Mouse (Mus musculus): ENCODE measurements around the gene Setd1b. TPM values are rescaled to one million over a fixed set of nuclear protein-coding genes. Genes with fewer than 3 reads are reported as not detected.

Gene Setd1b
- polyA plus RNA-seq, 1 experiment from 2014 or later, result 10.4 TPM

- H3K27me3 ChIP-seq, result no peaks in the 10 kb centered on the region
- peak overlapping the region; percentile 88 for H3K4me3 ChIP-seq
- H3K27ac ChIP-seq, result peak overlapping the region; percentile 100
- H3K9me3 ChIP-seq, result no peaks in the 10 kb centered on the region
- peak; percentile 36; the same call in 1 of the 2 replicates for ATAC-seq (ENCODE audit: insufficient number of reproducible peaks, low FRiP score, low TSS enrichment, low read depth)
- 0 out of 2 replicates have a peak, but pooled peaks cover 4% of the 10 kb centered on the region for H3K36me3 ChIP-seq
- H3K9ac ChIP-seq, result peak overlapping the region; percentile 89
- peak overlapping the region; percentile 89 for H3K4me2 ChIP-seq
- WGBS, result under 1% methylated on average over 13 of the region's 13 CpGs
- peaks cover 73% of the 10 kb centered on the region for H3K4me1 ChIP-seq
Observed at GRCm38 (mm10) chr5:123136361-123137043, 5.5 kb upstream of the Setd1b start.

- peak overlapping the region; percentile 88 for H3K4me3 ChIP-seq
- H3K9me3 ChIP-seq, result no peaks in the 10 kb centered on the region
- WGBS, result 3% methylated on average over 20 of the region's 20 CpGs
- peak overlapping the region; percentile 89 for H3K4me2 ChIP-seq
- H3K36me3 ChIP-seq, result 0 out of 2 replicates have a peak, but pooled peaks cover 4% of the 10 kb centered on the region
- H3K27ac ChIP-seq, result peak overlapping the region; percentile 100
- H3K4me1 ChIP-seq, result peaks cover 65% of the 10 kb centered on the region
- peak overlapping the region; percentile 89 for H3K9ac ChIP-seq
- ATAC-seq (ENCODE audit: insufficient number of reproducible peaks, low FRiP score, low TSS enrichment, low read depth), result no peak
- H3K27me3 ChIP-seq, result no peaks in the 10 kb centered on the region
Observed at GRCm38 (mm10) chr5:123137044-123137909, 4.7 kb upstream of the Setd1b start.

GRCm38 (mm10) chr5:123137910-123138229 is 4.1 kb upstream of the Setd1b start:
- 0 out of 2 replicates have a peak, but pooled peaks cover 4% of the 10 kb centered on the region for H3K36me3 ChIP-seq
- H3K27ac ChIP-seq, result peak overlapping the region; percentile 100
- H3K4me1 ChIP-seq, result peaks cover 60% of the 10 kb centered on the region
- peak overlapping the region; percentile 89 for H3K9ac ChIP-seq
- H3K4me2 ChIP-seq, result peak overlapping the region; percentile 89
- no peak for ATAC-seq (ENCODE audit: insufficient number of reproducible peaks, low FRiP score, low TSS enrichment, low read depth)
- WGBS, result under 1% methylated on average over 5 of the region's 6 CpGs
- peak overlapping the region; percentile 88 for H3K4me3 ChIP-seq
- no peaks in the 10 kb centered on the region for H3K27me3 ChIP-seq
- H3K9me3 ChIP-seq, result no peaks in the 10 kb centered on the region

GRCm38 (mm10) chr5:123138230-123138911 is 3.6 kb upstream of the Setd1b start:
- peak; percentile 7; the same call in 1 of the 2 replicates for ATAC-seq (ENCODE audit: insufficient number of reproducible peaks, low FRiP score, low TSS enrichment, low read depth)
- H3K27me3 ChIP-seq, result no peaks in the 10 kb centered on the region
- no peaks in the 10 kb centered on the region for H3K9me3 ChIP-seq
- H3K4me2 ChIP-seq, result peak overlapping the region; percentile 89
- WGBS, result under 1% methylated on average over 39 of the region's 40 CpGs
- H3K4me3 ChIP-seq, result peak overlapping the region; percentile 88
- 0 out of 2 replicates have a peak, but pooled peaks cover 4% of the 10 kb centered on the region for H3K36me3 ChIP-seq
- H3K4me1 ChIP-seq, result peaks cover 55% of the 10 kb centered on the region
- peak overlapping the region; percentile 89 for H3K9ac ChIP-seq
- H3K27ac ChIP-seq, result peak overlapping the region; percentile 100

- no peak for ATAC-seq (ENCODE audit: insufficient number of reproducible peaks, low FRiP score, low TSS enrichment, low read depth)
- H3K4me1 ChIP-seq, result peaks cover 53% of the 10 kb centered on the region
Observed at GRCm38 (mm10) chr5:123138953-123139721, 2.9 kb upstream of the Setd1b start.

GRCm38 (mm10) chr5:123139722-123140627 is 2.0 kb upstream of the Setd1b start:
- Histone ChIP-seq H3K9me3 (no peaks in the 10 kb centered on the region), H3K4me3 (peak overlapping the region; percentile 88), H3K27ac (peak overlapping the region; percentile 100), H3K27me3 (no peaks in the 10 kb centered on the region), H3K4me2 (peak overlapping the region; percentile 89), H3K9ac (peak overlapping the region; percentile 89), H3K36me3 (peaks cover 5% of the 10 kb centered on the region; the same call in 1 of the 2 replicates), H3K4me1 (peaks cover 53% of the 10 kb centered on the region)
- no peak for ATAC-seq (ENCODE audit: insufficient number of reproducible peaks, low FRiP score, low TSS enrichment, low read depth)
- WGBS, result 1% methylated on average over 28 of the region's 28 CpGs

More at GRCm38 (mm10) chr5:123138953-123139721, 2.9 kb upstream of the Setd1b start:
- Histone ChIP-seq H3K4me3 (peak overlapping the region; percentile 88), H3K9ac (peak overlapping the region; percentile 89), H3K9me3 (no peaks in the 10 kb centered on the region), H3K36me3 (0 out of 2 replicates have a peak, but pooled peaks cover 4% of the 10 kb centered on the region), H3K27ac (peak overlapping the region; percentile 100), H3K4me2 (peak overlapping the region; percentile 89), H3K27me3 (no peaks in the 10 kb centered on the region)
- 1% methylated on average over 39 of the region's 39 CpGs for WGBS

- no peaks in the 10 kb centered on the region for H3K9me3 ChIP-seq
- WGBS, result under 1% methylated on average over 31 of the region's 31 CpGs
- no peaks in the 10 kb centered on the region for H3K27me3 ChIP-seq
- H3K36me3 ChIP-seq, result peaks cover 5% of the 10 kb centered on the region; the same call in 1 of the 2 replicates
- H3K9ac ChIP-seq, result peak overlapping the region; percentile 100
- H3K4me3 ChIP-seq, result peak overlapping the region; percentile 88
- peaks cover 53% of the 10 kb centered on the region for H3K4me1 ChIP-seq
- H3K4me2 ChIP-seq, result peak overlapping the region; percentile 94
- peak; percentile 77 for ATAC-seq (ENCODE audit: insufficient number of reproducible peaks, low FRiP score, low TSS enrichment, low read depth)
- H3K27ac ChIP-seq, result peak overlapping the region; percentile 99
Observed at GRCm38 (mm10) chr5:123140694-123141554, 1.1 kb upstream of the Setd1b start.

- Histone ChIP-seq H3K36me3 (peaks cover 10% of the 10 kb centered on the region), H3K4me2 (peak overlapping the region; percentile 94), H3K9me3 (no peaks in the 10 kb centered on the region), H3K4me3 (peak overlapping the region; percentile 88), H3K27me3 (no peaks in the 10 kb centered on the region), H3K9ac (peak overlapping the region; percentile 100), H3K27ac (peak overlapping the region; percentile 99), H3K4me1 (peaks cover 50% of the 10 kb centered on the region)
- ATAC-seq (ENCODE audit: insufficient number of reproducible peaks, low FRiP score, low TSS enrichment, low read depth), result no peak
- under 1% methylated on average over 27 of the region's 38 CpGs for WGBS
Observed at GRCm38 (mm10) chr5:123141555-123142160, 335 bp upstream of the Setd1b start.

GRCm38 (mm10) chr5:123143251-123143970 is 1.4 kb downstream of the Setd1b start:
- Histone ChIP-seq H3K4me3 (peak overlapping the region; percentile 88), H3K9ac (peak overlapping the region; percentile 100), H3K9me3 (no peaks in the 10 kb centered on the region), H3K36me3 (peaks cover 28% of the 10 kb centered on the region), H3K27me3 (no peaks in the 10 kb centered on the region), H3K4me2 (peak overlapping the region; percentile 94), H3K4me1 (peaks cover 41% of the 10 kb centered on the region), H3K27ac (peak overlapping the region; percentile 99)
- under 1% methylated on average over 24 of the region's 24 CpGs for WGBS
- ATAC-seq (ENCODE audit: insufficient number of reproducible peaks, low FRiP score, low TSS enrichment, low read depth), result no peak
